In the genomic region with DNA sequence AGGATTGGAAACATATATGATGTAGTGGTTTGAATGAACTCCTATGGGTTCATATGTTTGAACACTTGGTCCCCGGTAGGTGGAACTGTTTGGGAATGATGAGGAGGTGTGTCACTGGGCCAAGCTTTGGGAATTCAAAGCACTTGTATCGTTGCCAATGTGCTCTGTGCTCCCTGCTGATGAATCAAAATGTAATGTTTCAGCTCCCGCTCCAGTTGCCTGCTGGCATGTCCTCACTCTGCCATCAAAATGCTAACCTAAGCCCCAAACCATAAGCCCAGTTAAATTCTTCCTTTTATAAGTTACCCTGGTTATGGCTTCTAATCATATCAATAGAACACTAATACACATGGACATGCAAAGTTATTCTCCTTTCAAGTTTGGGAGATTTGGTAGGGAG, we compare ENCODE assay signal across 16 mouse cellular contexts. TPM values are rescaled to one million over a fixed set of nuclear protein-coding genes. Genes with fewer than 3 reads are reported as not detected.
"Had no signal": no experiment of that assay in that cellular context is flagged by ENCODE, and none has a peak within 500 bp of the region (broad histone marks: within the 10 kb centered on the region; RNA-seq: fewer than 3 reads in every experiment).

No protein-coding gene starts in this region.

- H3K27me3 ChIP-seq: midbrain, embryonic 12.5 days; midbrain, embryonic 15.5 days; neural tube, embryonic 12.5 days had no signal

- H3K4me3 ChIP-seq: midbrain, embryonic 10.5 days; midbrain, embryonic 12.5 days; midbrain, embryonic 15.5 days; neural tube, embryonic 12.5 days had no signal

- DNase-seq: lung, adult 18-20 months; lung, embryonic 14.5 days; lung, postnatal 10 days; lung, postnatal 4 days; right cerebral cortex, postnatal 14 days; thymus, adult 2 months; thymus, postnatal 25 days; thymus, postnatal 4 days had no signal

- H3K36me3 ChIP-seq: midbrain, embryonic 10.5 days; midbrain, embryonic 12.5 days; midbrain, embryonic 15.5 days; neural tube, embryonic 12.5 days had no signal

- H3K4me2 ChIP-seq: lung, embryonic 14.5 days; midbrain, embryonic 12.5 days; midbrain, embryonic 15.5 days; neural tube, embryonic 12.5 days had no signal

- ATAC-seq: midbrain, embryonic 15.5 days had no signal

- H3K9ac ChIP-seq: lung, embryonic 14.5 days; midbrain, embryonic 12.5 days; midbrain, embryonic 15.5 days; neural tube, embryonic 12.5 days had no signal

- H3K9me3 ChIP-seq: midbrain, embryonic 10.5 days; midbrain, embryonic 12.5 days; midbrain, embryonic 15.5 days; neural tube, embryonic 12.5 days had no signal

- H3K4me1 ChIP-seq: midbrain, embryonic 10.5 days; midbrain, embryonic 12.5 days; midbrain, embryonic 15.5 days; neural tube, embryonic 12.5 days had no signal

- H3K27ac ChIP-seq: midbrain, embryonic 10.5 days; midbrain, embryonic 12.5 days; midbrain, embryonic 15.5 days; neural tube, embryonic 12.5 days had no signal

RNA-seq across cellular contexts. Expression of a gene that starts 24.6 kb away (rescaled TPM):
- total RNA-seq: megakaryocyte, adult 5-6 weeks; megakaryocyte-erythroid progenitor cell, adult 5-6 weeks; monocyte, adult 5-6 weeks; neutrophil, adult 5-6 weeks had no signal
